Mouse (Mus musculus): ENCODE measurements around the gene Cd164. TPM values are rescaled to one million over a fixed set of nuclear protein-coding genes. Genes with fewer than 3 reads are reported as not detected.
A peak's percentile ranks its signal among the peaks of the same experiment; 100 is the strongest.

Cd164 gene
- polyA plus RNA-seq, 1 experiment from 2014 or later, result 225 TPM

GRCm38 (mm10) chr10:41477018-41477277, 42.3 kb upstream of the Cd164 start:
- peaks cover 37 to 62% of the 10 kb centered on the region in 2 experiments for H3K4me1 ChIP-seq (ENCODE audit: control insufficient read depth in 2 of 2, insufficient read depth in 2 of 2, low read length in 2 of 2)

GRCm38 (mm10) chr10:41477278-41478181, 41.7 kb upstream of the Cd164 start:
- Histone ChIP-seq H3K4me1 (ENCODE audit: control insufficient read depth in 2 of 2, insufficient read depth in 2 of 2, low read length in 2 of 2) (peaks cover 37 to 60% of the 10 kb centered on the region in 2 experiments), H3K4me2 (ENCODE audit: low read length) (peak overlapping the region; percentile 95), H3K9ac (ENCODE audit: low read length) (peak overlapping the region; percentile 88), H3K27ac (replicated peaks in 1 of 2; ENCODE audit: control insufficient read depth in 1 of 2, insufficient read depth in 1 of 2, low read depth in 2 of 2, low read length in 2 of 2) (peak overlapping the region; percentile 76 to 95), H3K27me3 (ENCODE audit: control insufficient read depth, insufficient read depth, low read length) (no peaks in the 10 kb centered on the region), H3K9me3 (ENCODE audit: control insufficient read depth, low read length) (no peaks in the 10 kb centered on the region), H3K36me3 (ENCODE audit: control insufficient read depth, insufficient read depth, low read length) (peaks cover 44% of the 10 kb centered on the region), H3K4me3 (ENCODE audit: control insufficient read depth in 1 of 2, insufficient read depth in 1 of 2, low read depth in 1 of 2, low read length in 2 of 2) (peak overlapping the region; percentile 62 to 77)
- ATAC-seq (ENCODE audit: insufficient number of reproducible peaks, insufficient read depth, low FRiP score, low read depth), result peak; percentile 60
- WGBS, result 4% methylated on average over 20 of the region's 20 CpGs

More at GRCm38 (mm10) chr10:41477018-41477277, 42.3 kb upstream of the Cd164 start:
- 0% methylated on average over 9 of the region's 9 CpGs for WGBS
- Histone ChIP-seq H3K9ac (ENCODE audit: low read length) (peak overlapping the region; percentile 88), H3K27me3 (ENCODE audit: control insufficient read depth, insufficient read depth, low read length) (no peaks in the 10 kb centered on the region), H3K36me3 (ENCODE audit: control insufficient read depth, insufficient read depth, low read length) (peaks cover 38% of the 10 kb centered on the region), H3K27ac (replicated peaks in 1 of 2; ENCODE audit: control insufficient read depth in 1 of 2, insufficient read depth in 1 of 2, low read depth in 2 of 2, low read length in 2 of 2) (peak overlapping the region; percentile 76 to 95), H3K4me2 (ENCODE audit: low read length) (peak overlapping the region; percentile 95), H3K9me3 (ENCODE audit: control insufficient read depth, low read length) (no peaks in the 10 kb centered on the region), H3K4me3 (ENCODE audit: control insufficient read depth in 1 of 2, insufficient read depth in 1 of 2, low read depth in 1 of 2, low read length in 2 of 2) (peak overlapping the region; percentile 62 to 77)
- ATAC-seq (ENCODE audit: insufficient number of reproducible peaks, insufficient read depth, low FRiP score, low read depth), result no peak

- Histone ChIP-seq H3K36me3 (ENCODE audit: control insufficient read depth, insufficient read depth, low read length) (peaks cover 68% of the 10 kb centered on the region), H3K27me3 (ENCODE audit: control insufficient read depth, insufficient read depth, low read length) (no peaks in the 10 kb centered on the region), H3K27ac (replicated peaks in 1 of 2; ENCODE audit: control insufficient read depth in 1 of 2, insufficient read depth in 1 of 2, low read depth in 2 of 2, low read length in 2 of 2) (no peak overlapping the region), H3K4me1 (ENCODE audit: control insufficient read depth in 2 of 2, insufficient read depth in 2 of 2, low read length in 2 of 2) (peaks cover 27 to 36% of the 10 kb centered on the region in 2 experiments), H3K4me2 (ENCODE audit: low read length) (no peak overlapping the region), H3K4me3 (ENCODE audit: control insufficient read depth in 1 of 2, insufficient read depth in 1 of 2, low read depth in 1 of 2, low read length in 2 of 2) (no peak overlapping the region), H3K9me3 (ENCODE audit: control insufficient read depth, low read length) (no peaks in the 10 kb centered on the region), H3K9ac (ENCODE audit: low read length) (no peak overlapping the region)
- 86% methylated on average over 3 of the region's 3 CpGs for WGBS
- ATAC-seq (ENCODE audit: insufficient number of reproducible peaks, insufficient read depth, low FRiP score, low read depth), result no peak
These were observed 39.3 kb upstream of the Cd164 start for GRCm38 (mm10) chr10:41479961-41480360.

- Histone ChIP-seq H3K9ac (ENCODE audit: low read length) (peak overlapping the region; percentile 34; the same call in 1 of the 2 replicates), H3K27ac (replicated peaks in 1 of 2; ENCODE audit: control insufficient read depth in 1 of 2, insufficient read depth in 1 of 2, low read depth in 2 of 2, low read length in 2 of 2) (no peak overlapping the region), H3K4me2 (ENCODE audit: low read length) (peak overlapping the region; percentile 13; the same call in 1 of the 2 replicates), H3K9me3 (ENCODE audit: control insufficient read depth, low read length) (no peaks in the 10 kb centered on the region), H3K27me3 (ENCODE audit: control insufficient read depth, insufficient read depth, low read length) (no peaks in the 10 kb centered on the region), H3K36me3 (ENCODE audit: control insufficient read depth, insufficient read depth, low read length) (peaks cover 81% of the 10 kb centered on the region), H3K4me3 (ENCODE audit: control insufficient read depth in 1 of 2, insufficient read depth in 1 of 2, low read depth in 1 of 2, low read length in 2 of 2) (no peak overlapping the region), H3K4me1 (ENCODE audit: control insufficient read depth in 2 of 2, insufficient read depth in 2 of 2, low read length in 2 of 2) (peaks cover 22 to 24% of the 10 kb centered on the region in 2 experiments)
- ATAC-seq (ENCODE audit: insufficient number of reproducible peaks, insufficient read depth, low FRiP score, low read depth), result no peak
- 42% methylated on average over 33 of the region's 33 CpGs for WGBS
These were observed 38.0 kb upstream of the Cd164 start for GRCm38 (mm10) chr10:41480938-41481880.

- H3K4me1 ChIP-seq (ENCODE audit: control insufficient read depth in 2 of 2, insufficient read depth in 2 of 2, low read length in 2 of 2), result peaks cover 17 to 20% of the 10 kb centered on the region in 2 experiments
- WGBS, result 93% methylated on average over 7 of the region's 7 CpGs
- peaks cover 93% of the 10 kb centered on the region for H3K36me3 ChIP-seq (ENCODE audit: control insufficient read depth, insufficient read depth, low read length)
These were observed 36.8 kb upstream of the Cd164 start for GRCm38 (mm10) chr10:41482446-41482845.

GRCm38 (mm10) chr10:41485778-41486177, 33.4 kb upstream of the Cd164 start:
- Histone ChIP-seq H3K9ac (ENCODE audit: low read length) (no peak overlapping the region), H3K27me3 (ENCODE audit: control insufficient read depth, insufficient read depth, low read length) (no peaks in the 10 kb centered on the region), H3K4me2 (ENCODE audit: low read length) (no peak overlapping the region), H3K4me3 (ENCODE audit: control insufficient read depth in 1 of 2, insufficient read depth in 1 of 2, low read depth in 1 of 2, low read length in 2 of 2) (no peak overlapping the region), H3K9me3 (ENCODE audit: control insufficient read depth, low read length) (no peaks in the 10 kb centered on the region), H3K36me3 (ENCODE audit: control insufficient read depth, insufficient read depth, low read length) (peaks cover 77% of the 10 kb centered on the region), H3K4me1 (ENCODE audit: control insufficient read depth in 2 of 2, insufficient read depth in 2 of 2, low read length in 2 of 2) (peaks cover 14 to 27% of the 10 kb centered on the region in 2 experiments), H3K27ac (replicated peaks in 1 of 2; ENCODE audit: control insufficient read depth in 1 of 2, insufficient read depth in 1 of 2, low read depth in 2 of 2, low read length in 2 of 2) (no peak overlapping the region)
- no peak for ATAC-seq (ENCODE audit: insufficient number of reproducible peaks, insufficient read depth, low FRiP score, low read depth)
- WGBS, result 92% methylated on average over 16 of the region's 16 CpGs

More at GRCm38 (mm10) chr10:41482446-41482845, 36.8 kb upstream of the Cd164 start:
- no peak overlapping the region for H3K27ac ChIP-seq (replicated peaks in 1 of 2; ENCODE audit: control insufficient read depth in 1 of 2, insufficient read depth in 1 of 2, low read depth in 2 of 2, low read length in 2 of 2)
- H3K9ac ChIP-seq (ENCODE audit: low read length), result no peak overlapping the region
- H3K9me3 ChIP-seq (ENCODE audit: control insufficient read depth, low read length), result no peaks in the 10 kb centered on the region
- H3K27me3 ChIP-seq (ENCODE audit: control insufficient read depth, insufficient read depth, low read length), result no peaks in the 10 kb centered on the region
- no peak overlapping the region for H3K4me3 ChIP-seq (ENCODE audit: control insufficient read depth in 1 of 2, insufficient read depth in 1 of 2, low read depth in 1 of 2, low read length in 2 of 2)
- no peak for ATAC-seq (ENCODE audit: insufficient number of reproducible peaks, insufficient read depth, low FRiP score, low read depth)
- no peak overlapping the region for H3K4me2 ChIP-seq (ENCODE audit: low read length)

GRCm38 (mm10) chr10:41486506-41487170, 32.6 kb upstream of the Cd164 start:
- H3K9me3 ChIP-seq (ENCODE audit: control insufficient read depth, low read length), result no peaks in the 10 kb centered on the region
- peaks cover 70% of the 10 kb centered on the region for H3K36me3 ChIP-seq (ENCODE audit: control insufficient read depth, insufficient read depth, low read length)
- H3K4me2 ChIP-seq (ENCODE audit: low read length), result no peak overlapping the region
- no peaks in the 10 kb centered on the region for H3K27me3 ChIP-seq (ENCODE audit: control insufficient read depth, insufficient read depth, low read length)
- H3K27ac ChIP-seq (replicated peaks in 1 of 2; ENCODE audit: control insufficient read depth in 1 of 2, insufficient read depth in 1 of 2, low read depth in 2 of 2, low read length in 2 of 2), result no peak overlapping the region
- no peak for ATAC-seq (ENCODE audit: insufficient number of reproducible peaks, insufficient read depth, low FRiP score, low read depth)
- no peak overlapping the region for H3K4me3 ChIP-seq (ENCODE audit: control insufficient read depth in 1 of 2, insufficient read depth in 1 of 2, low read depth in 1 of 2, low read length in 2 of 2)
- WGBS, result 90% methylated on average over 14 of the region's 14 CpGs
- H3K4me1 ChIP-seq (ENCODE audit: control insufficient read depth in 2 of 2, insufficient read depth in 2 of 2, low read length in 2 of 2), result peaks cover 6 to 19% of the 10 kb centered on the region in 2 experiments; a peak in 3 of 4 replicates
- no peak overlapping the region for H3K9ac ChIP-seq (ENCODE audit: low read length)

All from heart, embryonic 14.5 days (tissue).